Mouse (Mus musculus) adrenal gland, adult 18-20 months (tissue): ENCODE data around the gene Rpsa. TPM values are rescaled to one million over a fixed set of nuclear protein-coding genes. Genes with fewer than 3 reads are reported as not detected.

ENCODE experiments used
- DNase-seq, 2 experiments: peaks; one replicate each; pipeline ENCODE4 v3.0.0; 2021 to 2022; ENCODE audit warnings: low spot score in 2 of 2
- total RNA-seq, 2 experiments: library from RNA; stranded (reverse); gene quantifications; 1 replicate in 1 of 2; 2 replicates in 1 of 2; pipeline ENCODE4 v1.2.3; 2021

Rpsa gene
- total RNA-seq, 2 experiments from 2014 or later: 726 to 738 TPM

DNA sequence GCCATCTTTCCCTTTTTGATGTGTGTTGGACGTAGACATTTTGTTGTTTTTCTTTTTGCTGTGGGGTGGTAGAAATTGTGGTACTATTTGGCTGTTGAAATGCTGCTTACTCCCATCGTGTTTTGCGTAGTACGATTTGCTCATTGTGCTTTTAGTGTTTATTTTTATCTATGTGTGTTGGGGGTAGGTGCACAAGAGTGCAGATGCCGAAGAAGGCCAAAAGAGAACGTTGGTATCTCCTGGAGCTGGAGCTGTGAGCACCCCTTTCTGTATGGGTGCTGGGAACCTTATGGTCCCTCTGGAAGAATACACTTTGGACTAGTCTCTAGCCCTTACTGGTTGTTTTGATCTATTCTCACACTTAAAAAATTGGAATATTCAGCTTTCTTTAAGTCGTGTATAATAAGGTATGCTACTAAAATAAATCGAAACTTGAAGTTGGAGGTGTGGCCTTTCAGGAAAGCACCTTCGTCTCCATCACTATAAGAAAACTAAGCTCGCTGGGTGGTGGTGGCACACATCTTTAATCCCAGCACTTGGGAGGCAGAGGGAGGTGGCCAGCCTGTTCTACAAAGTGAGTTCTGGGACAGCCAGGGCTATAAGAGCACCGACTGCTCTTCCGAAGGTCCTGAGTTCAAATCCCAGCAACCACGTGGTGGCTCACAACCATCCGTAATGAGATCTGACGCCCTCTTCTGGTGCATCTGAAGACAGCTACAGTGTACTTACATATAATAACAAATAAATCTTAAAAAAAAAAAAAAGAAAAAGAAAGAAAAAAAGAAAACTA, 16.1 kb upstream of the Rpsa start:
- DNase-seq: no peak

- no peak for DNase-seq
Measured at GRCm38 (mm10) chr9:120112472-120112871, 15.0 kb upstream of the Rpsa start.

DNA sequence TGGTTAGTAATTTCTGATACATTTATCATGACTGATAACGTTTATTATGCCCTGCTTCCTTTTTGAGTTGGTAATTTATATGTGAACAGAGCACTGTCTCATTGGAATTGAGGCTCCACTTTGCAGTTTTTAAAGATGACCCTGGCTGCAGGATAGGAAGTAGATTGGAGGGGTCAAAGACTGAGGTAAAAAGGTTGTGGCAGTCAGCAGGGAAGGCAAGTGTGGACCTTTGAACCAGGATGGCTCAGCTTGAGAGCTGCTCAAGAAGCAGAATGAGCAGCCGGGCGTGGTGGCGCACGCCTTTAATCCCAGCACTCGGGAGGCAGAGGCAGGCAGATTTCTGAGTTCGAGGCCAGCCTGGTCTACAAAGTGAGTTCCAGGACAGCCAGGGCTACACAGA, 14.0 kb upstream of the Rpsa start:
- DNase-seq: no peak

DNA sequence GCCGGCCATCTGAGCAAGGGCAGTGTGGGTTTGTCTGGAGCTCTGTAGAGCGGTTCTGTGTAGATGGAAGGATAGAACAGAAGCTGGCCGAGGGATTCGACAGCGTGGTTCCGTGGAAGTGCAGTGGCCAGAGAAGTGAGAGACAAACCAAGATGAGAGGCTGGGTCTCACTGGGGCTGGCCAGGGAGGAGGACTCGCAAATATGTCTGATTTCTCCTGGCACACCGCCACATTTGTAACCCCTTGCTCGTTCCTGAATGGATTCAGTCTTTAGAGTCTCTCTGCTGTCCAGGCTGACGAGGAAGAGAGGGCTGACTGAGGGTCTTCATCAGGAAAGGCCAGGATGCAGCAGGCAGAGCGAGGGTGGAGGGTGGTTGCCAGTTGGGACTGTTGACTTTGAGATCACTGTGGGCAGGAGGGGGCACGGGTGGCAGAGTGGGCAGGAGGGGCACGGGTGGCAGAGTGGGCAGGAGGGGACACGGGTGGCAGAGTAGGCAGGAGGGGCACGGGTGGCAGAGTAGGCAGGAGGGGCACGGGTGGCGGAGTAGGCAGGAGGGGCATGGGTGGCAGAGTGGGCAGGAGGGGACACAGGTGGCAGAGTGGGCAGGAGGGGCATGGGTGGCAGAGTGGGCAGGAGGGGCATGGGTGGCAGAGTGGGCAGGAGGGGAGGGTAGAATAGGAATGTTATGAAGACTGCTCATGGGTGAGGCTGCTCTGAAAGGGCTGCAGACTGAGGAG, 13.3 kb upstream of the Rpsa start:
- DNase-seq: no peak

GRCm38 (mm10) chr9:120114789-120115151, 12.7 kb upstream of the Rpsa start:
- DNase-seq: no peak

- no peak for DNase-seq
Measured at GRCm38 (mm10) chr9:120115580-120115979, 11.9 kb upstream of the Rpsa start.

DNA sequence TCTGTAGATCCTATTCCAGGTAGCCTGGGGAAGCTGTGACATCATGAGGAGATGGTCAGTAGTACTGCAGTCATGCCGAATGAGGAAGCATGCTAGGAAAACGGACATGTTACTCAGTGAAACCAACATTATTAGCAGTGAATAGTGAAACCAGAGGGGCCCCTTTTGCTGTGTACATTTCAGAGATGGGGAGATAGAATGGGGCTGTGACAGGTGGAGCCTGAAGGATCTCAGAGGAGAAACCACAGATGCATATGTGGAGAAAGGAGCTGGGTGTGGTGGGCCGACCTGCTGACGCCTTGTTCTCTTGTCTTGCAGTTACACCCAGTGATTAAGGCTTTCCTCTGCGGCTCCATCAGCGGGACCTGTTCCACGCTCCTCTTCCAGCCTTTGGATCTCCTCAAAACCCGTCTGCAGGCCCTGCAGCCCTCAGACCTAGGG, 11.3 kb upstream of the Rpsa start:
- DNase-seq: no peak

DNA sequence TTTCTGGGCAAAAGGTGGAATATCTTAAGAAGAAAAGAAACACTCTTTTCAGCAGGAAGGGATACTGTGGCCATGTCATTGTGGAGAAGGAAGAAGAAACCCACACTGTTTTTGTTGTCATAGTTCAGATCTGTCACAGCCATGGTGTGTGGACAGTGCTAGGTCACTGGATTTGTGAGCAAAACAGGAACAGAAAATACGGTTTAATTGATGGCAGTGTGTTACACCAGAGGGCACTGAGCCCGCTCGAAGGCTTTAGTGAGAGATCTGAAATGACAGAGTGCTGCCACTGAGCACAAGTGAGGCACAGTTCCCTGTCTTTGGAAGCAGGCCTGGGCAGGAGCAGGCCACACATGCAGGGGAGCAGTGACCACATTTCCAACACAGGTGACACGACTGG, 9.3 kb upstream of the Rpsa start:
- DNase-seq: no peak

- DNase-seq: no peak
Measured at GRCm38 (mm10) chr9:120120503-120120902, 7.0 kb upstream of the Rpsa start.

GRCm38 (mm10) chr9:120126868-120127267, 621 bp upstream of the Rpsa start:
- no peak for DNase-seq

- no peak for DNase-seq
Measured at GRCm38 (mm10) chr9:120129276-120129675, 1.8 kb downstream of the Rpsa start.

- DNase-seq: no peak
Measured at GRCm38 (mm10) chr9:120131784-120132288, 4.3 kb downstream of the Rpsa start.

DNA sequence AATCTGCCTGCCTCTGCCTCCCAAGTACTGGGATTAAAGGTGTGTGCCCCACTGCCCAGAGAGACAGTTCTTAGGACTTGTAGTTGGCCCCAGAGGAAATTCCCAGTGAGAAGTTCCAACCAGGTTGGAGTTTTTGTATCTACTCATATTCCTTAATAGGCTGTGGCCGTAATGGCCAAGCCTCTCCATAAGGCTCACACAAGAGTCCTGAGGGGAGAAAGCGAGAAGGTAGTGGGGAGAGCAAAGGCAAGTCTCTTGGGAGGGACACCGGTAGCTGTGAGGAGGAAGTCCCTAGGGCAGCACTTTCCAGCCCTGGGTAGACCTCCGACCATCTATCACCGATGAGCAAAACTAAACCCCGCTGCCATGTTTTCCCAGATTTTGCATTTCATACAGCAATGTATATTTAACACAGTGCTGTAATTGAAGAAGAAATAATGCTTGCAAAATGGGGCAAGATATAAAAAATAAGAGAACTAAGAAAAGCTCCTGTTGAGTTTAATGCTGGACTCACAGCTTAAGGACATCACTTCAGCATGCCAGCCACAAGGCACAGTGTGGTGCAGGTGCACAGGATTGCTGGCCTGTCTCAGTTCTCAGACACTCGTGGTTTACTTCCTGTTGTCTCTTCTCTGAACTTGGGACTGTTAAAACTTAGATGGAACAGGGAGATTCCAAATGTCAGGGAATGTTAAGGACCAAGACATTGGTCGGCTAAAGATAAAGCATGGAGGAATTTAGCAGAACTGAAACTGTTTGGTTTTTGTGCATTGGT, 5.7 kb downstream of the Rpsa start:
- no peak for DNase-seq

DNA sequence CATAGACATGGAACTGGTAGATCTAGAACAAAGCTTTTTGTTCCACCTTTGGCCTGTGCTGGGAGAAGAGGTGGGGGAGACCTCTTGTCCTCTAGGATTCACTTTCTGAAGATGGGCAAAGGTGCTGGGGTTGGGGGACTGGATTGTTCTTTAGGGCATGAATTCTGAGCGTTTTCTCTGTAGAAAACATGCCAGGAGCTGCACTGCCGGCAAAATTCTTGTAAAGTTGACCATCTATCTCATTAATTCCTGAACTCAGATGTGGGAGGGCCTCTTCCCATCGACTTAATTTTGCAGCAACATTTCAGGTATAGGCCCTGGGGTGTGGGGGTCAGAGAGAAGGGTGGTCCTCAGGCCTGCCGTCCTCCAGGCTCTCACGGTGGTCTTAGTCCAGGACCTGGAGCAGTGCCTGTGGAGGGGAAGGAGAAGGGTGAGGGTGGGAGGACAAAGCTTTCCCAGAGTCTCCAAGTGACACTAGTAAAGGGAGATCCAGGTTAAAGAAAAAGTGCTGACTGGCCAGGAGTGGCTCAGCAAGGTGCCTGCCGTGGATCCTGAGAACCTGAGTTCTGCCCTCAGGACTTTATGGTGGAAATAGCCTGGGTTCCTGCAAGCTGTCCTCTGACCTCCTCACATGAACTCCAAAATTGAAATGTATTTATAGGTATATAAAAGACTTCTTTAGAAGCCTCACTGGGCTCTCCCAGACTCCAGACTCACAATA, 6.4 kb downstream of the Rpsa start:
- DNase-seq: no peak

GRCm38 (mm10) chr9:120134529-120135160, 7.2 kb downstream of the Rpsa start:
- DNase-seq: no peak

GRCm38 (mm10) chr9:120135454-120135853, 8.0 kb downstream of the Rpsa start:
- no peak for DNase-seq

- DNase-seq: peak; percentile 74 to 80
Measured at GRCm38 (mm10) chr9:120140652-120141051, 13.2 kb downstream of the Rpsa start.

DNA sequence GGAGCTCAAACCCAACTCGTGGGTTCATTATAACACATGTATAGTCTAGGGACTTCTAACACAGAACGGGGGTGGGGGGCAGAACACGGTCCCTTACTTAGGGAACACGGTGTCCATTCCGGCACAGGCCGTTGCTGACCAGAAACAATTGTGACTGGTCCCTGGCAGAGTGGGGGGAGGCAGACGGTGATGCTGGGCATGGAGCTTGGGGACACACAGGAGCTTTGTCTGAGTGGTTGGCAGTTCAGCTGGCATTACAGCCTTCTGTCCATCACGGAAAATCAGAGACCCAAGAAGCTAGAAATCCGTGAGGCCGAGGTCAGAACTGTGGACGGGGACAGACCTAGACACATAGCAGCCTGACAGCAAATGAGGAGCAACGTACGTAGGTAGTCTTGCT, 17.0 kb downstream of the Rpsa start:
- DNase-seq: no peak

- no peak for DNase-seq
Measured at GRCm38 (mm10) chr9:120149222-120149828, 21.8 kb downstream of the Rpsa start, which contains the start of gene Mobp. TSS of gene Mobp (plus strand) at chr9:120149707.

- no peak for DNase-seq
Measured at GRCm38 (mm10) chr9:120151152-120151551, 23.7 kb downstream of the Rpsa start.
